Mouse (Mus musculus) forebrain, embryonic 15.5 days (tissue): ENCODE measurements around the gene Dlg2. TPM values are rescaled to one million over a fixed set of nuclear protein-coding genes. Genes with fewer than 3 reads are reported as not detected.
A peak's percentile ranks its signal among the peaks of the same experiment; 100 is the strongest.

ENCODE experiments used
- ATAC-seq: fragments of 200-750 bp; cut with Nextera tagmentation; replicated peaks from 2 replicates; pipeline ENCODE4 v1.8.0; 2017; ENCODE audit warnings: mild to moderate bottlenecking, moderate TSS enrichment, moderate library complexity
- H3K27ac ChIP-seq: fragments of 300-500 bp; sonication (generic); replicated peaks from 2 replicates; pipeline ENCODE4 v1.5.1; 2015; ENCODE audit warnings: mild to moderate bottlenecking, inconsistent platforms
- H3K27me3 ChIP-seq: fragments of 300-500 bp; sonication (generic); 2 replicates; pipeline ENCODE4 v1.6.1; 2015; ENCODE audit warnings: inconsistent platforms
- H3K36me3 ChIP-seq: fragments of 300-500 bp; sonication (generic); 2 replicates; pipeline ENCODE4 v1.6.1; 2015; ENCODE audit warnings: mild to moderate bottlenecking, inconsistent platforms
- H3K4me1 ChIP-seq: fragments of 300-500 bp; sonication (generic); 2 replicates; pipeline ENCODE4 v1.6.1; 2015; ENCODE audit warnings: inconsistent platforms
- H3K4me2 ChIP-seq: fragments of 300-500 bp; sonication (generic); replicated peaks from 2 replicates; pipeline ENCODE4 v1.6.1; 2015; ENCODE audit warnings: mild to moderate bottlenecking, inconsistent platforms
- H3K4me3 ChIP-seq: fragments of 300-500 bp; sonication (generic); 2 replicates; pipeline ENCODE4 v1.5.1; 2015; ENCODE audit warnings: mild to moderate bottlenecking, inconsistent platforms
- H3K9ac ChIP-seq: fragments of 300-500 bp; sonication (generic); replicated peaks from 2 replicates; pipeline ENCODE4 v1.6.1; 2015; ENCODE audit warnings: mild to moderate bottlenecking, inconsistent platforms
- H3K9me3 ChIP-seq: fragments of 300-500 bp; sonication (generic); 2 replicates; pipeline ENCODE4 v1.6.1; 2016; ENCODE audit warnings: inconsistent platforms
- WGBS: fragments of 180-500 bp; shearing (Covaris S2); methylation state at CpG from one replicate; pipeline ENCODE4 v1.1.7; 2015; ENCODE audit warnings: mixed read lengths; 5-methylcytosine and 5-hydroxymethylcytosine counted together
- polyA plus RNA-seq: library from polyadenylated mRNA; unstranded; fragments of >200 nt; fragmentation: Nextera tagmentation; extraction: Ambion mirVana; gene quantifications from 2 replicates; pipeline ENCODE4 v1.2.1, GENCODE M21; 2015

Gene Dlg2
- polyA plus RNA-seq, 1 experiment from 2014 or later: 24.5 TPM

- ATAC-seq: peak; percentile 68
- Histone ChIP-seq H3K27me3 (no peaks in the 10 kb centered on the region), H3K4me1 (peaks cover 20% of the 10 kb centered on the region), H3K9me3 (no peaks in the 10 kb centered on the region), H3K36me3 (no peaks in the 10 kb centered on the region), H3K27ac (no peak overlapping the region), H3K9ac (no peak overlapping the region), H3K4me2 (no peak overlapping the region), H3K4me3 (no peak overlapping the region)
- 60% methylated on average over 3 of the region's 3 CpGs for WGBS
Observed at GRCm38 (mm10) chr7:91516225-91516624, 1039.8 kb downstream of the Dlg2 start.

- no peaks in the 10 kb centered on the region for H3K27me3 ChIP-seq
- no peak overlapping the region for H3K4me2 ChIP-seq
- no peak overlapping the region for H3K9ac ChIP-seq
- no peak for ATAC-seq
- H3K4me1 ChIP-seq: no peaks in the 10 kb centered on the region
- 85% methylated on average over 1 of the region's 1 CpGs for WGBS
- no peaks in the 10 kb centered on the region for H3K36me3 ChIP-seq
- H3K9me3 ChIP-seq: no peaks in the 10 kb centered on the region
- no peak overlapping the region for H3K4me3 ChIP-seq
- H3K27ac ChIP-seq: no peak overlapping the region
Observed at GRCm38 (mm10) chr7:91525859-91526258, 1049.4 kb downstream of the Dlg2 start.

GRCm38 (mm10) chr7:91542597-91543285, 1066.3 kb downstream of the Dlg2 start:
- Histone ChIP-seq H3K27ac (0 out of 2 replicates have a peak overlapping the region, but pooled peaks have one; percentile 7), H3K36me3 (no peaks in the 10 kb centered on the region), H3K4me1 (peaks cover 8% of the 10 kb centered on the region; the same call in 1 of the 2 replicates), H3K9me3 (no peaks in the 10 kb centered on the region), H3K4me3 (peak overlapping the region; percentile 44), H3K27me3 (no peaks in the 10 kb centered on the region), H3K9ac (peak overlapping the region; percentile 45), H3K4me2 (peak overlapping the region; percentile 67)
- ATAC-seq: peak; percentile 83
- WGBS: under 1% methylated on average over 29 of the region's 29 CpGs

DNA sequence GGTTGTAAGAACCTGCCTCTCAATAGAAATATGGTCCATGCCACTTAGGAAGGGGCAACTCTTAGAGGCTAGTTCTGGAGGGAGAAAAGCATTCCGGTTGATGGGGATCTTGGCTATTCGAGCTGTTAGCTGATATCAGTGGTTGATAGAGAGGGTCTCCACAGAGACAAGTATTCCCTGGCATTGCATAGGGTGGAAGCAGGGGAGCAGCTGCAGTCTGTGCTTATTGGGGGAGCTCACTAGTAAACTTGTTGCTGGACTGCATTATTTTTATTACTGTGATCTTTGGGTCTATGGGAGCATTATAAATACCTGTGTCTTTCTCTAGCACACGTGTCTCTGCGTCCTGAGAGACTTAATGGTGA, 1066.8 kb downstream of the Dlg2 start:
- Histone ChIP-seq H3K9me3 (no peaks in the 10 kb centered on the region), H3K9ac (peak overlapping the region; percentile 45), H3K4me3 (peak overlapping the region; percentile 44), H3K4me2 (peak overlapping the region; percentile 67), H3K27ac (0 out of 2 replicates have a peak overlapping the region, but pooled peaks have one; percentile 7), H3K36me3 (no peaks in the 10 kb centered on the region), H3K4me1 (peaks cover 8% of the 10 kb centered on the region; the same call in 1 of the 2 replicates), H3K27me3 (no peaks in the 10 kb centered on the region)
- ATAC-seq: peak; percentile 78
- WGBS: 35% methylated on average over 4 of the region's 4 CpGs

DNA sequence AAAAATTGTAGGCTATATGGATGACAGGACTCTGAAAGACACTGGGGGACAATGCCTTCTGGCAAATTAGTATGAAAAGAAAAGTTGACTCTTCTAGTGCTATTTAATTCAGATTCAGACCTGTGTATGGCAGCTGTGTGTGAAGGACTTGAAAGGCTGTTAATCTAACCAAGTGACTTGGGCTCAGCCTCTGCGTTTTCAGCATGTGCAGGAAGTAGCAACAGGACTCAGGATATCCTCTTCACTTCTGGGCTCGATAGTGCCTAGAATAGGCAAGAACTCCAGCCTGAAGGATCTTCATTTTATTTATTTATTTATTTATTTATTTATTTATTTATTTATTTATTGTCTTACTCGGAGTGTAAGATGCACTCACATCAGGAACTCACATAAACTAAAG, 1068.1 kb downstream of the Dlg2 start:
- Histone ChIP-seq H3K9me3 (no peaks in the 10 kb centered on the region), H3K4me1 (peaks cover 8% of the 10 kb centered on the region; the same call in 1 of the 2 replicates), H3K36me3 (no peaks in the 10 kb centered on the region), H3K27me3 (no peaks in the 10 kb centered on the region), H3K4me2 (no peak overlapping the region), H3K9ac (no peak overlapping the region), H3K4me3 (no peak overlapping the region), H3K27ac (no peak overlapping the region)
- 88% methylated on average over 3 of the region's 3 CpGs for WGBS
- no peak for ATAC-seq

GRCm38 (mm10) chr7:91548796-91549195, 1072.3 kb downstream of the Dlg2 start:
- WGBS: 74% methylated on average over 1 of the region's 1 CpGs

DNA sequence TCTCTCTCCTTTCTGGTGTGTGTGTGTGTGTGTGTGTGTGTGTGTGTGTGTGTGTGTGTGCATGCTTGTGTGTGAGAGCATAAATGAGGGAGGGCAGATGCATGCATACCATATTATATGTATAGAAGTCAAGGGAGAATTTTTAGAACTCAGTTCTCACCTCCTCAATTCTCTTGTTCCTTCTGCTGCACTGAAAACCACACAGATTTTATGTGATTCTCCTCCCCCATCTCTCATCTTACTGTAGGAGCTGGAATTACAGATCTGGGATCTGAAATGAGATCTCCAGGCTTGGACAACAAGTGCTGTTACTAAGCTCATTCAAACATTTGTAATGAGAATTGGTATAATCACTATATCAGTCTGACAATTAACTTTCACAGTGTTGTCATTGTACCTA, 1081.1 kb downstream of the Dlg2 start:
- Histone ChIP-seq H3K27me3 (no peaks in the 10 kb centered on the region), H3K4me2 (no peak overlapping the region), H3K9me3 (no peaks in the 10 kb centered on the region), H3K9ac (no peak overlapping the region), H3K27ac (no peak overlapping the region), H3K4me3 (no peak overlapping the region), H3K36me3 (no peaks in the 10 kb centered on the region), H3K4me1 (no peaks in the 10 kb centered on the region)
- no peak for ATAC-seq

More at GRCm38 (mm10) chr7:91548796-91549195, 1072.3 kb downstream of the Dlg2 start:
- no peak overlapping the region for H3K27ac ChIP-seq
- no peaks in the 10 kb centered on the region for H3K4me1 ChIP-seq
- H3K9me3 ChIP-seq: no peaks in the 10 kb centered on the region
- no peak overlapping the region for H3K9ac ChIP-seq
- H3K4me2 ChIP-seq: no peak overlapping the region
- no peaks in the 10 kb centered on the region for H3K27me3 ChIP-seq
- no peak for ATAC-seq
- no peaks in the 10 kb centered on the region for H3K36me3 ChIP-seq
- no peak overlapping the region for H3K4me3 ChIP-seq

DNA sequence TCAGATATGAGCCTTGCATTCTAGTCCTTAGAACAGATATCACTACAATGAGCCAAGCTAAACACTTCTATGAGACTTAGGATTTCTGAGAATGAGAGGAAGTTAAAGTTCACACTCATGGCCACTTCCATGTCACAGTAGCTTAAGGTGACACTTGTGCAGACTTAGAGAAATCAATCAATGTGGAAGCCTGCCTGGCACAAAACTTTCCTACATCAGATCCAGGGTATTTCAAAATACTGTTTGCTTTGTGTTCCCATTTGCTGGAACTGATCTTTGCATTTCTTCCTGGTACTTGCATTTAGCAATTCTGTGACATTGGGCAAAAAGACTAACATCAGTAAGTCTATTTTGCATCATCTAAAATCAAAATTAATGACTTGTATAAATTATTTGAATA, 1091.0 kb downstream of the Dlg2 start:
- Histone ChIP-seq H3K36me3 (no peaks in the 10 kb centered on the region), H3K27ac (no peak overlapping the region), H3K9ac (no peak overlapping the region), H3K4me3 (no peak overlapping the region), H3K27me3 (no peaks in the 10 kb centered on the region), H3K4me1 (no peaks in the 10 kb centered on the region), H3K4me2 (no peak overlapping the region), H3K9me3 (no peaks in the 10 kb centered on the region)
- ATAC-seq: no peak

GRCm38 (mm10) chr7:91570969-91571368, 1094.5 kb downstream of the Dlg2 start:
- Histone ChIP-seq H3K4me3 (no peak overlapping the region), H3K4me2 (no peak overlapping the region), H3K36me3 (no peaks in the 10 kb centered on the region), H3K9ac (no peak overlapping the region), H3K9me3 (no peaks in the 10 kb centered on the region), H3K27ac (no peak overlapping the region), H3K4me1 (no peaks in the 10 kb centered on the region), H3K27me3 (no peaks in the 10 kb centered on the region)
- ATAC-seq: no peak
- 64% methylated on average over 2 of the region's 2 CpGs for WGBS

GRCm38 (mm10) chr7:91572666-91573065, 1096.2 kb downstream of the Dlg2 start:
- no peaks in the 10 kb centered on the region for H3K9me3 ChIP-seq
- no peaks in the 10 kb centered on the region for H3K27me3 ChIP-seq
- ATAC-seq: no peak
- no peaks in the 10 kb centered on the region for H3K4me1 ChIP-seq
- no peak overlapping the region for H3K4me2 ChIP-seq
- 69% methylated on average over 2 of the region's 2 CpGs for WGBS
- H3K36me3 ChIP-seq: no peaks in the 10 kb centered on the region
- no peak overlapping the region for H3K4me3 ChIP-seq
- no peak overlapping the region for H3K9ac ChIP-seq
- no peak overlapping the region for H3K27ac ChIP-seq

DNA sequence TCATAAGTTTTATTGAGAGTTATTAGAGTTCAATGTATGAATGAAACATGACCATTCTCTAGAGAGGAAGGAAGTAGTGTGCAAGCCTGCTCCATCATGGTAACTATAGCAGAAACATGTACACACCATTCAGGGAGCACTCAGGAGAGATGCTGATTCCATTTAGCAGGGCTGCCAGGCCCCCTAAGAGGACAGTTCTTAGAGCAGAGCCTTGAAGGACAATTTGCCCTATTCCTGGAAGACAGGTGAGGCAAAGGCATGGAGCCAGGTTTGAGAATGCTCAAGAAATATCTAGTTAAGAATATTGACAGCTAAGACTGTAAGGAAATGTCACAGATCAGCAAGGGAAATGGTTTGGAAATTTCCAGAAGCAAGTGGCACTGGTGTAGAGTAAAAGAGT, 1096.8 kb downstream of the Dlg2 start:
- H3K27ac ChIP-seq: no peak overlapping the region
- ATAC-seq: no peak
- no peak overlapping the region for H3K4me2 ChIP-seq
- H3K4me3 ChIP-seq: no peak overlapping the region
- H3K36me3 ChIP-seq: no peaks in the 10 kb centered on the region
- H3K27me3 ChIP-seq: no peaks in the 10 kb centered on the region
- H3K4me1 ChIP-seq: no peaks in the 10 kb centered on the region
- H3K9me3 ChIP-seq: no peaks in the 10 kb centered on the region
- H3K9ac ChIP-seq: no peak overlapping the region

GRCm38 (mm10) chr7:91576216-91576615, 1099.7 kb downstream of the Dlg2 start:
- Histone ChIP-seq H3K27ac (no peak overlapping the region), H3K4me2 (no peak overlapping the region), H3K36me3 (no peaks in the 10 kb centered on the region), H3K4me3 (no peak overlapping the region), H3K9ac (no peak overlapping the region), H3K9me3 (no peaks in the 10 kb centered on the region), H3K4me1 (no peaks in the 10 kb centered on the region), H3K27me3 (no peaks in the 10 kb centered on the region)
- WGBS: 86% methylated on average over 6 of the region's 6 CpGs
- ATAC-seq: no peak

- Histone ChIP-seq H3K27me3 (no peaks in the 10 kb centered on the region), H3K4me3 (no peak overlapping the region), H3K4me1 (no peaks in the 10 kb centered on the region), H3K27ac (no peak overlapping the region), H3K4me2 (no peak overlapping the region), H3K36me3 (no peaks in the 10 kb centered on the region), H3K9me3 (no peaks in the 10 kb centered on the region), H3K9ac (no peak overlapping the region)
- peak; percentile 67 for ATAC-seq
- WGBS: 56% methylated on average over 2 of the region's 2 CpGs
Observed at GRCm38 (mm10) chr7:91582203-91582602, 1105.7 kb downstream of the Dlg2 start.
